Mouse (Mus musculus): ENCODE measurements around the gene Taok3. TPM values are rescaled to one million over a fixed set of nuclear protein-coding genes. Genes with fewer than 3 reads are reported as not detected.

Gene Taok3
- total and polyA plus RNA-seq, 3 experiments = 8.3 to 35.0 (median 17.4) TPM

DNA sequence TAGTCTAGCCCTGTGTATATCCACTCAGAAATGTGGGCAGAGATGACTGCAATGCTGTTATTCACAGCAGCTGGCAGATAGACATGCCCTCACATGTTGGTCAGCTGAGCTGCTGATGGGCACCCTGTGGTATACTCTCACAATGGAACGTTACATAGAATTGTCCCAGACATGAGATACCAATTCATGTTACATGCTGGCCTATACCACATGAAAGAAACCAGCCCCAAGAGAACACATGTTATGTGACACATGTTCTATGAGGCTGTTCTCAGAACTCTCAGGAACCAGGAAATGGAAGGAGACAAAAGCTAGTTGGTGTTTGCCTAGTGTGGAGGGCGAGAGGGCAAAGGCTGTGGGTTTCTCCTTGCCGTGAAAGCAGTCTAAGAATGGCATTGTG lies 62.5 kb downstream of the Taok3 start (continued):
- TF ChIP-seq MAZ (IDR thresholded peaks at IDR 0.05; ENCODE audit: low read depth, low read length) (no peak), TCF12 (IDR thresholded peaks at IDR 0.05; ENCODE audit: low read depth, low read length) (peak; percentile 33; the same call in 1 of the 2 replicates), BHLHE40 (IDR thresholded peaks at IDR 0.05; ENCODE audit: low read depth, low read length) (peak; percentile 75), CTCF (conservative IDR thresholded peaks at IDR 0.05 in 1 of 2, IDR thresholded peaks at IDR 0.05 in 1 of 2; ENCODE audit: low read depth in 2 of 2, low read length in 2 of 2) (no peak), USF2 (conservative IDR thresholded peaks at IDR 0.05; ENCODE audit: low read depth, low read length) (no peak), POLR2A (IDR thresholded peaks at IDR 0.05; ENCODE audit: low read depth, low read length) (no peak), SIN3A (IDR thresholded peaks at IDR 0.05; ENCODE audit: low read length) (peak; percentile 58), CHD2 (IDR thresholded peaks at IDR 0.05; ENCODE audit: low read length) (peak; percentile 29; the same call in 1 of the 2 replicates), ZMIZ1 (IDR thresholded peaks at IDR 0.05; ENCODE audit: low read depth, low read length) (no peak), JUND (conservative IDR thresholded peaks at IDR 0.05; ENCODE audit: low read depth, low read length) (no peak), POLR2AphosphoS2 (IDR thresholded peaks at IDR 0.05; ENCODE audit: low read depth, low read length) (no peak), UBTF (IDR thresholded peaks at IDR 0.05; ENCODE audit: low read depth, low read length) (no peak), ZKSCAN1 (IDR thresholded peaks at IDR 0.05; ENCODE audit: borderline replicate concordance, low read depth, low read length) (no peak), MAX (IDR thresholded peaks at IDR 0.05; ENCODE audit: low read length) (peak; percentile 77), RAD21 (IDR thresholded peaks at IDR 0.05; ENCODE audit: low read depth, low read length) (no peak), MYC (IDR thresholded peaks at IDR 0.05; ENCODE audit: low read depth, low read length) (no peak; the same call in 1 of the 2 replicates)

DNA sequence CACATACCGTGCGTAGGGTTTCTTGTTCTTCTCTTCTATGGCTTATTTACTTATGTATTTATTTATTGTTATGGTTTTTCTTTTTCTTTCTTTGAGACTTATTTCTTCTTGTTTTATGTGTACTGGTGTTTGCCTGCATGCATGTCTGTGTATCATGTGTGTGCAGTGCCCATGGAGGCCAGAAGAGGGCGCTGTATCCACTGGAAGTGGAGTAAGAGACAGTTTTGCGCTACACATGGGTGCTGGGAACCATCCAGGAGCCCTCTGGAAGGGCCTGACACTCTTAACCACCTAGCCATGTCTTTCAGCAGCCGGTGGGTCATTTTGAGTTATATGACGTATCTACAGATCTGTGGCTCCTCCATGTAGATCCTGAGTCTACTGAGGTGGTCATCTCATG lies 64.9 kb downstream of the Taok3 start:
- H3K27ac ChIP-seq (ENCODE audit: insufficient read depth, low read depth) = no peak overlapping the region
- TF ChIP-seq GABPA (IDR thresholded peaks at IDR 0.05; ENCODE audit: insufficient replicate concordance, low read depth, low read length) (no peak), CTCF (conservative IDR thresholded peaks at IDR 0.05 in 1 of 2, IDR thresholded peaks at IDR 0.05 in 1 of 2; ENCODE audit: low read depth in 2 of 2, low read length in 2 of 2) (0 out of 4 replicates have a peak, but pooled peaks of 1 of the 2 experiments have one; percentile 11)
- dilution Hi-C loops (cut with MboI; ENCODE audit: extremely low pct_ligation_motif_present, extremely low pct_unique_long_range_greater_than_20kb, low sequenced_read_pairs) (no loop called here), in situ Hi-C loops (cut with MboI; ENCODE audit: low pct_ligation_motif_present, low pct_unique_long_range_greater_than_20kb, low sequenced_read_pairs) (no loop called here)
- H3K27me3 ChIP-seq (replicated peaks) = no peaks in the 10 kb centered on the region
- no peak overlapping the region for H3K4me2 ChIP-seq (ENCODE audit: insufficient read depth, low read depth, poor library complexity, severe bottlenecking)
- H3K4me3 ChIP-seq (replicated peaks in 1 of 3; ENCODE audit: low read depth in 2 of 3, low read length in 2 of 3, poor library complexity in 1 of 3) = no peak overlapping the region
- H3K36me3 ChIP-seq (replicated peaks in 1 of 2; ENCODE audit: control insufficient read depth in 1 of 2, insufficient read depth in 1 of 2, low read length in 1 of 2) = peaks cover 29 to 81% of the 10 kb centered on the region in 2 experiments
- H3K4me1 ChIP-seq (ENCODE audit: control insufficient read depth in 1 of 2, insufficient read depth in 2 of 2) = peaks cover 14 to 27% of the 10 kb centered on the region in 2 experiments
- DNase-seq (ENCODE audit: extremely low read depth) = no peak
- H3K9ac ChIP-seq (ENCODE audit: insufficient read depth, low read depth) = no peak overlapping the region
- peaks cover 27% of the 10 kb centered on the region for H3K9me3 ChIP-seq (replicated peaks; ENCODE audit: low read length)
- H3K79me2 ChIP-seq (replicated peaks; ENCODE audit: control insufficient read depth, extremely low read depth, insufficient read depth, poor library complexity, severe bottlenecking) = no peaks in the 10 kb centered on the region

DNA sequence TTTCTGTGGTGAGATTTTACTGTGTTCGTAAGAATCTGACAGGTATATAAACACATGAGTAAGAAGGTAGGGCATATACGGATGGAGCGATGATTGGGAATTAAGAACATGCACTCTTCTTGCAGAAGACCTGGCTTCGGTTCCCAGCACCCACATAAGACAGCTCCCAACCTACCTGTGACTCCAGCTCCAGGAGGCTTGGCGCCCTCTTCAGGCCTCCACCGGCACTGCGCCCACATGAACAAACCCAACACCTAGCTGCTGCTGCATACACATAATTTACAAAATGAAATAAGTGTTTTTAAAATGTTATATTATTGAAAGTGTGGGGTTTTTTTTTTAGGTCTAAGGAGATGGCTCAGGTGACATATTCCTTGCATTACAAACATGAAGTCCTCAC lies 65.7 kb downstream of the Taok3 start:
- in situ Hi-C loops (cut with MboI; ENCODE audit: low pct_ligation_motif_present, low pct_unique_long_range_greater_than_20kb, low sequenced_read_pairs) = no loop called here
- no peak for DNase-seq (ENCODE audit: extremely low read depth)
- no peak overlapping the region for H3K4me3 ChIP-seq (replicated peaks in 1 of 3; ENCODE audit: low read depth in 2 of 3, low read length in 2 of 3, poor library complexity in 1 of 3)

More for the DNA sequence above, 65.7 kb downstream of the Taok3 start:
- Histone ChIP-seq H3K9ac (ENCODE audit: insufficient read depth, low read depth) (no peak overlapping the region), H3K27me3 (replicated peaks) (no peaks in the 10 kb centered on the region), H3K79me2 (replicated peaks; ENCODE audit: control insufficient read depth, extremely low read depth, insufficient read depth, poor library complexity, severe bottlenecking) (no peaks in the 10 kb centered on the region), H3K27ac (ENCODE audit: insufficient read depth, low read depth) (no peak overlapping the region), H3K4me1 (ENCODE audit: control insufficient read depth in 1 of 2, insufficient read depth in 2 of 2) (peaks cover 14 to 22% of the 10 kb centered on the region in 2 experiments), H3K4me2 (ENCODE audit: insufficient read depth, low read depth, poor library complexity, severe bottlenecking) (no peak overlapping the region), H3K9me3 (replicated peaks; ENCODE audit: low read length) (peaks cover 28% of the 10 kb centered on the region), H3K36me3 (replicated peaks in 1 of 2; ENCODE audit: control insufficient read depth in 1 of 2, insufficient read depth in 1 of 2, low read length in 1 of 2) (peaks cover 29 to 83% of the 10 kb centered on the region in 2 experiments)
- TF ChIP-seq TCF12 (IDR thresholded peaks at IDR 0.05; ENCODE audit: low read depth, low read length) (no peak), POLR2AphosphoS2 (IDR thresholded peaks at IDR 0.05; ENCODE audit: low read depth, low read length) (no peak), RAD21 (IDR thresholded peaks at IDR 0.05; ENCODE audit: low read depth, low read length) (peak; percentile 22), SMC3 (IDR thresholded peaks at IDR 0.05; ENCODE audit: low read depth, low read length) (peak; percentile 36), CTCF (conservative IDR thresholded peaks at IDR 0.05 in 1 of 2, IDR thresholded peaks at IDR 0.05 in 1 of 2; ENCODE audit: low read depth in 2 of 2, low read length in 2 of 2) (peak; percentile 24 to 48; a peak in 3 of 4 replicates)
- dilution Hi-C loops (cut with MboI; ENCODE audit: extremely low pct_ligation_motif_present, extremely low pct_unique_long_range_greater_than_20kb, low sequenced_read_pairs) = no loop called here
